Mouse (Mus musculus): ENCODE data around the gene Hbq1a. TPM values are rescaled to one million over a fixed set of nuclear protein-coding genes. Genes with fewer than 3 reads are reported as not detected.
A peak's percentile ranks its signal among the peaks of the same experiment; 100 is the strongest.
"Not testable (repeated sequence)": the region's sequence is repeated elsewhere in the genome, so short reads cannot be mapped to it uniquely, and the experiment has no call there.

Hbq1a gene
- polyA plus RNA-seq, 1 experiment from 2014 or later, result 7.3 TPM

DNA sequence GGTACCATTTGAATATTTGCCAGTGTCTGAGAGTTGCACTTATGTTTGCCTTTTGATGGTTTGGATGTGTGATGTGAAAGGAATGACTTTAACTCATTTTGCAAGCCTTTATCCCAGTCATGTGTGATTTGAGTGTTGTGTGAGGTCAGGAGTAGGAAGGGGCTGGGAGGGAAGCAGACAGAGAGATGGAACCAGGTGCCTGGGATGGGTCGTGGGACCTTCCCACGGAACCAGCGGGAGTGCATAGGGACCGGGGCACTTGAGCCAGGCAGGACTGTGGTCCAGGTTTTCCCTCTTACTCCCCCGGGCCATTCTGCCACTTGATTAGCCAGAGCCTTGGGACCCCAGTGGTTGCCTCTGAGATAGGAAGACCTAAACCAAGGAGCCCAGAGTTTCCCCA, 31.9 kb upstream of the Hbq1a start:
- WGBS (ENCODE audit: insufficient replicate concordance), result 18% methylated on average over 5 of the region's 5 CpGs
- Histone ChIP-seq H3K36me3 (replicated peaks) (peaks cover 5% of the 10 kb centered on the region; the same call in 1 of the 2 replicates), H3K4me3 (replicated peaks) (peak overlapping the region; percentile 68)

DNA sequence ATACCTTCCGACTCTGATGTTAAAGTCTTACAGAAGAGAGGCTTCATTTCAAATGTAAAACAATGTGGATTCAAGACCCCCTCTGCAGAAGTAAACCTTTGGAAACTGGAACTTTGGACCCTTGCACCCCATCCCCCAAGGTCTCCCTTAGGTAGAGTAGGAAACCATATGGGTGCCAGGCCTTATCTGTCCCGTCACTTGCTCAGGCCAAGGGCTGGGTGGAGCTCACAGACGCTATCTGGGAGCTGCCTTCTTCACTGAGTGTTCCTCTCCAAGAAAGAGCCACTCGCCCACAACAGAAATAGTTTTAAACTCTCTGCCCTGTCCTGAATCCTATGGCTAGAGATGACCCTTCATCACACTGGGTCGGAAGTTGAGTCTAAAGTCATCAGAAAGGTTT, 30.9 kb upstream of the Hbq1a start:
- peak overlapping the region; percentile 83 for H3K4me2 ChIP-seq
- H3K27ac ChIP-seq (replicated peaks), result peak overlapping the region; percentile 97
- ATAC-seq (ENCODE audit: insufficient read depth), result peak; percentile 88
- H3K4me1 ChIP-seq (replicated peaks), result peaks cover 79% of the 10 kb centered on the region
- peak overlapping the region; percentile 96 for H3K9ac ChIP-seq
- no peaks in the 10 kb centered on the region for H3K27me3 ChIP-seq
- peak overlapping the region; percentile 68 for H3K4me3 ChIP-seq (replicated peaks)
- WGBS (ENCODE audit: insufficient replicate concordance), result 18% methylated on average over 5 of the region's 5 CpGs
- H3K9me3 ChIP-seq (replicated peaks), result no peaks in the 10 kb centered on the region
- H3K36me3 ChIP-seq (replicated peaks), result no peaks in the 10 kb centered on the region

More for the DNA sequence above, 31.9 kb upstream of the Hbq1a start:
- Histone ChIP-seq H3K4me2 (peak overlapping the region; percentile 83), H3K9me3 (replicated peaks) (no peaks in the 10 kb centered on the region), H3K9ac (peak overlapping the region; percentile 96), H3K4me1 (replicated peaks) (peaks cover 85% of the 10 kb centered on the region), H3K27me3 (no peaks in the 10 kb centered on the region), H3K27ac (replicated peaks) (peak overlapping the region; percentile 97)
- ATAC-seq (ENCODE audit: insufficient read depth), result peak; percentile 12

DNA sequence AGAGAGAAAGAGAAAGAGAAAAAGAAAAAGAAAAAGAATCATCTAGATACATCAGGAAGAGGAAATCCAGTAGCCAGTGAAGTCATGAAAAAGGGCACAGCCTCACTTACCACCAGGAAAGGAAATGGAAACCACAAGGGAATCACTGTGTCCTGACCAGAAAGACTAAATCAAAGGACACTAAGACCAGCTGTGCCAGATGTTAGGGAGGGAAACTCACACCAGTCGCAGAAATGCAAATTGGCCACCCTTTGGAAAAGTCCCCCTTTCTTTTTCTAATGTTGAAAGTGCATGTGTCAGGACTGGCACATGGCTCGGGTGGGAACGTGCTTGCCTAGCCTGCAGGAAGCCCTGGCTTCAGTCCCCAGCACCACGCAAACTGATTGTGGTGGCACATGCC, 28.7 kb upstream of the Hbq1a start:
- Histone ChIP-seq H3K36me3 (replicated peaks) (no peaks in the 10 kb centered on the region), H3K9ac (0 out of 2 replicates have a peak overlapping the region, but pooled peaks have one; percentile 17), H3K4me2 (no peak overlapping the region), H3K4me1 (replicated peaks) (peaks cover 67% of the 10 kb centered on the region), H3K27ac (replicated peaks) (peak overlapping the region; percentile 76), H3K9me3 (replicated peaks) (no peaks in the 10 kb centered on the region), H3K4me3 (replicated peaks) (no peak overlapping the region), H3K27me3 (peaks cover under 1% of the 10 kb centered on the region; the same call in 1 of the 2 replicates)
- 45% methylated on average over 4 of the region's 4 CpGs for WGBS (ENCODE audit: insufficient replicate concordance)
- no peak for ATAC-seq (ENCODE audit: insufficient read depth)

DNA sequence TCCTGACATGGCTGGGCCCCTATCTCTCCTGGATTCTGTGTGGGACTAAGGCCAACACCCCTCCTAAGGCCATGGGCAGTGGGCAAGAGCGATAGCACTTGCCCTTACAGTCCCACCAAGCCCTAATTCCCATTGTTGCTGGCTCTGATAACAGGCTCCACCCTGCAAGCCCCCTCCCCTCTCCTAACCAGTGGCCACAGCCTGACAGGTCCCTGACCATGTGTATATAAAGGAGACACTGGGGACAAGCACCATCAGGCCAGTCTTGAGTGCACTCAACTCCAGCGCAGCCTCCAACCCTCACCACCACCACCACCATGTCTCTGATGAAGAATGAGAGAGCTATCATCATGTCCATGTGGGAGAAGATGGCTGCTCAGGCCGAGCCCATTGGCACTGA, 23.5 kb upstream of the Hbq1a start, which contains the start of gene Hba-x:
Hba-x (plus strand) TSS at position 54 of the 400 bp plus-strand sequence.
- ATAC-seq (ENCODE audit: insufficient read depth), result no peak
- peaks cover 35% of the 10 kb centered on the region for H3K27me3 ChIP-seq
- H3K4me2 ChIP-seq, result no peak within 1 kb of the TSS
- no peak within 1 kb of the TSS for H3K9ac ChIP-seq
- peak within 1 kb of the TSS; percentile 49 for H3K27ac ChIP-seq (replicated peaks)
- 62% methylated on average over 3 of the region's 3 CpGs for WGBS (ENCODE audit: insufficient replicate concordance)
- no peaks in the 10 kb centered on the region for H3K9me3 ChIP-seq (replicated peaks)
- H3K4me3 ChIP-seq (replicated peaks), result no peak within 1 kb of the TSS
- no peaks in the 10 kb centered on the region for H3K36me3 ChIP-seq (replicated peaks)
- peaks cover 68% of the 10 kb centered on the region for H3K4me1 ChIP-seq (replicated peaks)

DNA sequence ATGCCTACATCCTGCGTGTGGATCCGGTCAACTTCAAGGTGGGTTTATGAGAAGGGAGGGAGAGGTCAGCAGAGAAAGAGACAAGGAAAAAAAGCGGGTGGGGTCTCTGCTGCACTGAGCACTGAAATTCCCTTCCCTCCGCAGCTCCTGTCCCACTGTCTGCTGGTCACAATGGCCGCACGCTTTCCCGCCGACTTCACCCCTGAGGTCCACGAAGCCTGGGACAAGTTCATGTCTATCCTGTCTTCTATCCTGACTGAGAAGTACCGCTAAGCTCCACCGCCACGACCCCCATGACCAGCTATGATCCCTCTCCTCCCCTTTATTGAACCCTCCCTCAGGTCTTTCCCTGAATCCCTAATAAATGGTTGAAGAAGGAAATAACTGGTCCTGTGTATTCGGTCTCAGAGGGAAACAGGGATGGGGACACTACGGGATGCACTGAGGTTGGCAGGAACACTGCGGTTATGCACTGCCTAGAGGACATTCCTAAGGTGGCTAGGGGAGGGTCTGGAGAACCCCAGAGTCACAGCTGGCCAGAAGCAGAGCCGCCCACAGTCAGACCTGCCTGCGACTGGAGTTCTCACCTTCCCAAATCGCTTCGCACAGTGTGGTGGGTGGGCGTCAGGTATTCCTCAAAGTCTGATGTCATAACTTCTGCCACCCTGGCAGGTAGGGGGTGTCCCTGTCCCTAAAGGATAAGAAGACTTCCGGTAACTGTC, 22.0 kb upstream of the Hbq1a start:
- no peak for ATAC-seq (ENCODE audit: insufficient read depth)
- 0 out of 2 replicates have a peak overlapping the region, but pooled peaks have one; percentile 5 for H3K27ac ChIP-seq (replicated peaks)
- H3K4me3 ChIP-seq (replicated peaks), result no peak overlapping the region
- WGBS (ENCODE audit: insufficient replicate concordance), result 62% methylated on average over 21 of the region's 21 CpGs
- no peaks in the 10 kb centered on the region for H3K9me3 ChIP-seq (replicated peaks)
- peaks cover 67% of the 10 kb centered on the region for H3K4me1 ChIP-seq (replicated peaks)
- H3K9ac ChIP-seq, result no peak overlapping the region
- H3K4me2 ChIP-seq, result no peak overlapping the region
- H3K36me3 ChIP-seq (replicated peaks), result no peaks in the 10 kb centered on the region
- peaks cover 35% of the 10 kb centered on the region for H3K27me3 ChIP-seq

DNA sequence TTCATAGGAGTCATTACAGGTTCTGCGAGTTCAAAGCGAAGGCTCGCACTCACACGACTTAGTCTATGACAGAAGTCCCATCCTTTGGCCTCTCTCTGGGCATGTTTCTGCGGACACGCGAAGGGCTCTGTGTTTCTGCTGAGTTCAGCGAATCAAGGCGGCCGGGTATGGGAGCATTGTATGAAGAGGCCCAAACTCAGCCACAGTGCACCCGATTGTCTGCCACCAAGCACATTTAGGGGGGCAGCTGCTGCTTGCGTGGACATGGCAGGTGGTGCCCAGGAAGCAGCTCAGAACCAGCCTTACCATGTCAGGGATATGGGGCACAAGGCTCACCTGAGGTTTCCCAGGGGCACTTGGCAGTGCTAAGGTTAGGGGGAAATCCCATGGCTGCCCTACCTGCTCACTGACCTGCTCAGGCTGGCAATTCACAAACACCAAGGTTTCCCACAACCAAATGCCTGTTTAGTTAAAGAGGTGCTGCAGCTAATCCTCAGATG, 21.4 kb upstream of the Hbq1a start:
- Histone ChIP-seq H3K9ac (0 out of 2 replicates have a peak overlapping the region, but pooled peaks have one; percentile 25), H3K4me1 (replicated peaks) (peaks cover 65% of the 10 kb centered on the region), H3K27me3 (peaks cover 35% of the 10 kb centered on the region), H3K4me2 (no peak overlapping the region), H3K4me3 (replicated peaks) (no peak overlapping the region), H3K27ac (replicated peaks) (0 out of 2 replicates have a peak overlapping the region, but pooled peaks have one; percentile 5), H3K36me3 (replicated peaks) (no peaks in the 10 kb centered on the region), H3K9me3 (replicated peaks) (no peaks in the 10 kb centered on the region)
- no peak for ATAC-seq (ENCODE audit: insufficient read depth)
- 77% methylated on average over 12 of the region's 12 CpGs for WGBS (ENCODE audit: insufficient replicate concordance)

DNA sequence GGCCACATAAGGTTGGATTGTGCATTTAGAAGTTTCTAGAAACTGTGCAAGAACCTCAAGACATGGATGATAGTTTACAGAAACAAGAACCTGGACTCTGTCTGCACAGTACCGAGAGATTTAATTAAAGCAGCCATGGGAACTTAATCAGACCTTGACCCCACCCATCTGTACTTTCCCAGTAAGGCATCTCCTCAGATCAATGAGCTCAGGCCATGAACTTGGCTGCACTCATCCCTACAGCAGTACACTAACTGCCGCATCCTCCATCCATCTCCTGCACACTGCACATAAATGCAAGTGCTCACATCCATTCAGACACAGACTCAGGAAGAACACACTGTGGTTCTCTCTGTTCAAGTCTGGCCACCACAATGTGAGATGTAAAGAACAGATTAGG, 19.2 kb upstream of the Hbq1a start:
- no peaks in the 10 kb centered on the region for H3K36me3 ChIP-seq (replicated peaks)
- H3K4me3 ChIP-seq (replicated peaks), result peak overlapping the region; percentile 1; the same call in 1 of the 2 replicates
- H3K4me1 ChIP-seq (replicated peaks), result peaks cover 60% of the 10 kb centered on the region
- ATAC-seq (ENCODE audit: insufficient read depth), result no peak
- H3K27me3 ChIP-seq, result peaks cover 35% of the 10 kb centered on the region
- peak overlapping the region; percentile 72; the same call in 1 of the 2 replicates for H3K9ac ChIP-seq
- 41% methylated on average over 2 of the region's 2 CpGs for WGBS (ENCODE audit: insufficient replicate concordance)
- H3K9me3 ChIP-seq (replicated peaks), result no peaks in the 10 kb centered on the region
- peak overlapping the region; percentile 98 for H3K27ac ChIP-seq (replicated peaks)
- H3K4me2 ChIP-seq, result peak overlapping the region; percentile 68

DNA sequence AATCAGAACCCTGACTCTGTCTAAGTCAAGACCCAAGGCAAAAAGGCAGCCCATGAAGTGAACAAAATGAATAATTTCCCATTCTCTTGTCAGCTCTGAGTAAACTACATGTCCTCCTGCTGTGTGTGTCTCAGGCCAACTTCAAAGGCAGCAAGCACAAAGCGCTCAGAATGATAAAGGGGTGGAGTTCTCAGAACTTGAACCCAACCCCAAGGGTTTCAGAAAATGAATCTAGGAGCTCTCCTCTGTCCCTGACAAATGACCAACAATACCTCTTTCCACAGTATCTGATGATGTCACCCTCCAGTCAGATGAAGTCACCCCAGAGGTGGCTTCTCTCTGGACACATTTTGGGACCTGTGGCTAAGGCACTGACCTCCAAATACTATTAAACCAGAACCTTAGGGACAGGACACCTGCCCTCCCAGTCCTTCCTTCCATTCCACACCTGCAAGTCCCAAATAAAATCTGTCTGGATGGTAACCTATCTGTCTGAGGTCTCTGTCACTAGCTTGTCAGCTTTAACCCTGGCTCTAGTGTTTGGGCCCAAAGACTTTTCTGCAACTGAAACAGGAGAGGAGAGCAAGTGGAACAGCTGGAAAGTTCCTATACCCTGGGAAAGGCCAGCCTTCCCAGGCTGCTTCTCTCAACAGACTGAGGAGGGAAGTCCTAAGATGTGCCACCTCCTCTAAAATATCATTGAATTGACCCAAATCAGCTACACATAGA, 18.3 kb upstream of the Hbq1a start:
- H3K4me3 ChIP-seq (replicated peaks), result peak overlapping the region; percentile 1; the same call in 1 of the 2 replicates
- H3K9ac ChIP-seq, result peak overlapping the region; percentile 72
- H3K27ac ChIP-seq (replicated peaks), result peak overlapping the region; percentile 98
- peaks cover 31% of the 10 kb centered on the region for H3K27me3 ChIP-seq
- peaks cover 51% of the 10 kb centered on the region for H3K4me1 ChIP-seq (replicated peaks)
- ATAC-seq (ENCODE audit: insufficient read depth), result no peak
- peak overlapping the region; percentile 68 for H3K4me2 ChIP-seq
- WGBS (ENCODE audit: insufficient replicate concordance), result 20% methylated on average over 1 of the region's 1 CpGs
- H3K9me3 ChIP-seq (replicated peaks), result no peaks in the 10 kb centered on the region
- no peaks in the 10 kb centered on the region for H3K36me3 ChIP-seq (replicated peaks)

DNA sequence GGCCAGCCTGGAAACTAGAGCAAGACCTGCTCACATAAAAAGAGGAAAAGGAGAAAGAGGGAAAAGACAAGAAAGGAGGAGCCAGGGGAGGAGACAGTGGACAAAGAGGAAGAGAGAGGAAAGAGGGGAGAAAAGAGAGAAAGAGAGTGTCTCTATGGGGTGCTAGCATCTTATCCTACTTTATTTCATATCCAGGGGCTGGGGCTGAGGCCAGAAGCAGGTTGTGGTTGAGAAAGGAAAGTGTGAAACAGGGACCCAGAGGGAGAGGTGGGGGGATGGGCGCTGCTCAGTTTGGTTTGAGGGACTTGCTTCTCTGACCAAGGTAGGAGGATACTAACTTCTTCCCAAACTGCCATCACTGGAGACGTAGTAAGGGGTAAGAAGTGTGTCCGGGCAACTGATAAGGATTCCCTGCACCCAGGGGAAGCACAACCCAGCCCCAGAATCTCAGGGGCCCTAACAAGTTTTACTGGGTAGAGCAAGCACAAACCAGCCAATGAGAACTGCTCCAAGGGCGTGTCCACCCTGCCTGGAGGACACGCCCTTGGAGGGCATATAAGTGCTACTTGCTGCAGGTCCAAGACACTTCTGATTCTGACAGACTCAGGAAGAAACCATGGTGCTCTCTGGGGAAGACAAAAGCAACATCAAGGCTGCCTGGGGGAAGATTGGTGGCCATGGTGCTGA, 16.6 kb upstream of the Hbq1a start, which contains the start of gene Hba-a1:
Hba-a1 (plus strand) TSS at position 421 of the 687 bp plus-strand sequence.
- Histone ChIP-seq H3K27ac (replicated peaks) (peak within 1 kb of the TSS; percentile 98), H3K9ac (peak within 1 kb of the TSS; percentile 72), H3K4me2 (peak within 1 kb of the TSS; percentile 68), H3K4me3 (replicated peaks) (peak within 1 kb of the TSS; percentile 51), H3K27me3 (peaks cover 14% of the 10 kb centered on the region), H3K4me1 (replicated peaks) (peaks cover 45% of the 10 kb centered on the region)
- peak; percentile 65 for ATAC-seq (ENCODE audit: insufficient read depth)
- H3K36me3 ChIP-seq (replicated peaks); H3K9me3 ChIP-seq (replicated peaks): not testable (repeated sequence)
- WGBS (ENCODE audit: insufficient replicate concordance), result 22% methylated on average over 1 of the region's 5 CpGs

DNA sequence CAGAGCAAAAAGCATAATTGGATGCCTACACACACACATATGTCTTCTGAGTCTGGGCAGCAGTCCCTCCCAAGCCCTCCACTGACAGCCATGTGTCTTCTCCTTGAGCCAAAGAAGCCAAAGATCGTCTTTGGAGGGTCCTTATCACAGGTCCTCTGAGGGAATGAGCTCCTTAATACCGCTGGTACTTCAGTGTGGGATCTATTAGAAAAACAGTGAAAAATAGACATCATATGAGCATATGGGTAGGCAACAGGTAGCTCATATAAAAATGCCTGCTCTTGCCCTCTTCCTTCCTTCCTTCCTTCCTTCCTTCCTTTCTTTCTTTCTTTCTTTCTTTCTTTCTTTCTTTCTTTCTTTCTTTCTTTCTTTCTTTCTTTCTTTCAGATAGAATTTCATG, 15.3 kb upstream of the Hbq1a start:
- peak overlapping the region; percentile 92 for H3K27ac ChIP-seq (replicated peaks)
- H3K27me3 ChIP-seq; H3K9me3 ChIP-seq (replicated peaks): not testable (repeated sequence)
- H3K9ac ChIP-seq, result peak overlapping the region; percentile 54
- peak overlapping the region; percentile 51 for H3K4me3 ChIP-seq (replicated peaks)
- peak; percentile 19 for ATAC-seq (ENCODE audit: insufficient read depth)
- 12% methylated on average over 2 of the region's 2 CpGs for WGBS (ENCODE audit: insufficient replicate concordance)
- peaks cover 46% of the 10 kb centered on the region for H3K4me1 ChIP-seq (replicated peaks)
- H3K36me3 ChIP-seq (replicated peaks), result 0 out of 2 replicates have a peak, but pooled peaks cover 11% of the 10 kb centered on the region
- peak overlapping the region; percentile 30 for H3K4me2 ChIP-seq

Measured in liver, embryonic 15.5 days (tissue).